Mouse (Mus musculus): ENCODE measurements around the gene Ppp2r5b. TPM values are rescaled to one million over a fixed set of nuclear protein-coding genes. Genes with fewer than 3 reads are reported as not detected.

Gene Ppp2r5b
- polyA plus RNA-seq, 1 experiment, result 3.0 TPM

DNA sequence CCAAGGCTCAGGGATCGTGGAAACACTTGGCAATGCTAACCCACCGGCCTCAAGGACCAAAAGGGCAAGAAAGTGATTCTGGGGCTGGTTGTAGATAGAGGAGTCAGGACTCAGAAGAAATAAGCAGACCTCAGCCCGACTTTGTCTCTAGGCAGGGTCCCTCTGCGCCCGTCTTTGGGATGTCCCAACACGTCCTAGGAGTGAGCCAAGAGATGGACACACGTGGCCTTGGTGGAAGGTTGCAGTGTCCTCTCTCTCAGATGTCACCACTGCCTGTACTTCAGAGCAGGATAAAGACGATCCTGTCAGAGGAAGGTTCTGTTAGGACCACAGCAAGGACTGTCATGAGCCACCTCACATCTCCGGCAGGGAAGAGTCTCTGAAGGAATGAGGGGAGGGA, 35.0 kb upstream of the Ppp2r5b start:
- Histone ChIP-seq H3K9me3 (ENCODE audit: control insufficient read depth, low read length) (no peaks in the 10 kb centered on the region), H3K27me3 (ENCODE audit: control insufficient read depth) (0 out of 2 replicates have a peak, but pooled peaks cover 4% of the 10 kb centered on the region), H3K4me3 (replicated peaks) (no peak overlapping the region), H3K36me3 (ENCODE audit: control insufficient read depth) (no peaks in the 10 kb centered on the region), H3K4me1 (ENCODE audit: control insufficient read depth) (peaks cover 36% of the 10 kb centered on the region)
- TF ChIP-seq TAL1 (IDR thresholded peaks at IDR 0.05; ENCODE audit: low read length), result no peak
- no peak for TF ChIP-seq GATA1 (IDR thresholded peaks at IDR 0.05; ENCODE audit: low read length)

DNA sequence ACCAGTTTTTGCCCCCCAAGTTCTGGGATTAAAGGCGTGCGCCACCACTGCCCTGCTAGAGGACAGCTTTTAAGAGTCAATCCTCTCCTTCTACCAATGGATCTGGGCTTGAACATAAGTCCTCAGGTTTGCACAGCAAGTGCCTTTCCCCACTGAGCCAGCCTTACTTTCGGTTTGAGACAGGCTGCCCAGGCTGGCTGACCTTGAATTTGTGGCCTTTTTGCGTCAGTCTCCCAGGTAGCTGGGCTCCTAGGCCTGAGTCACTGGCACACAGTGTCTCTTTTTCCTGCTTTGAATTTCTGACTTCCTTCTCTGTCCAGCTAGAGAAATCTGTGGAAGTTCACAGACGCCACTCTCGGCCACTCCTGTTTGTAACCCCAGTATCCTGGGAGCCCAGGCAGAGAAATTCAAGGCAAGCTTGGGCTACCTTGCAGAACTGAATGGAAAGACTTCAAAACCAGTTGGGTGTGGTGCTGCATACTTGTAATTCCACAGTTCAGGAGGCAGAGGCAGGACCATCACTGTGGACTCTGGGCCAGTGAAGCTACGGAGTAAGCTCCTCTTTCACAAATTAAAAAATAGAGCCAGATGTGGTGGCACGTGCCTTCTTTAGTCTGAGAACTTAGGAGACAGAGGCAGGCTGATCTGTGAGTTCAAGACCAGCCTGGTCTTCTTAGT, 34.3 kb upstream of the Ppp2r5b start:
- Histone ChIP-seq H3K9me3 (ENCODE audit: control insufficient read depth, low read length) (no peaks in the 10 kb centered on the region), H3K4me3 (replicated peaks) (no peak overlapping the region), H3K27me3 (ENCODE audit: control insufficient read depth) (0 out of 2 replicates have a peak, but pooled peaks cover 4% of the 10 kb centered on the region), H3K36me3 (ENCODE audit: control insufficient read depth) (no peaks in the 10 kb centered on the region; the same call in 1 of the 2 replicates), H3K4me1 (ENCODE audit: control insufficient read depth) (peaks cover 29% of the 10 kb centered on the region)
- TF ChIP-seq TAL1 (IDR thresholded peaks at IDR 0.05; ENCODE audit: low read length) (no peak), GATA1 (IDR thresholded peaks at IDR 0.05; ENCODE audit: low read length) (no peak)

DNA sequence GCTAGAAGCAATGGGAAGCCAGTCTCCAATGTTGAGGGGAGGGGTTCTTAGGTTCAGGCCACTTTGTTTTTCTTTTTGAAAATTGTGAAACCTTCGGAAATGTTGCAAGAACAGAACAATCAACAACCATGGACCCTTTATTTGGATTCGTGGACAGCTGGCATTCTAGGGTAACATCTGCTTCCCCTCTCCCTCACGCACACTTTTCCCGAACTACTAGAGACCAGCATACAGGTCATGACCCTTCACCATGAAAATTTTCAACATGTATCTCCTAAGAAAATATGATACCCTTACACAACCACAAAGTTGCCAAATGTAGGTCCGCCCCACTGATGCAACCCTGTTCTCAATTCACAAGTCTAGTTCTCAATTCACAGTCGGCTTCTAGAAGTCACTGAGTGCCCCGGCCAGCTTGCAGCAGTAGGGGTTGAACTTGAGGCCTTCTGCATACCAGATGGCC, 33.0 kb upstream of the Ppp2r5b start:
- Histone ChIP-seq H3K4me3 (replicated peaks) (no peak overlapping the region), H3K9me3 (ENCODE audit: control insufficient read depth, low read length) (no peaks in the 10 kb centered on the region), H3K4me1 (ENCODE audit: control insufficient read depth) (peaks cover 22% of the 10 kb centered on the region), H3K27me3 (ENCODE audit: control insufficient read depth) (0 out of 2 replicates have a peak, but pooled peaks cover 4% of the 10 kb centered on the region), H3K36me3 (ENCODE audit: control insufficient read depth) (no peaks in the 10 kb centered on the region; the same call in 1 of the 2 replicates)
- TF ChIP-seq GATA1 (IDR thresholded peaks at IDR 0.05; ENCODE audit: low read length) (no peak), TAL1 (IDR thresholded peaks at IDR 0.05; ENCODE audit: low read length) (no peak)

DNA sequence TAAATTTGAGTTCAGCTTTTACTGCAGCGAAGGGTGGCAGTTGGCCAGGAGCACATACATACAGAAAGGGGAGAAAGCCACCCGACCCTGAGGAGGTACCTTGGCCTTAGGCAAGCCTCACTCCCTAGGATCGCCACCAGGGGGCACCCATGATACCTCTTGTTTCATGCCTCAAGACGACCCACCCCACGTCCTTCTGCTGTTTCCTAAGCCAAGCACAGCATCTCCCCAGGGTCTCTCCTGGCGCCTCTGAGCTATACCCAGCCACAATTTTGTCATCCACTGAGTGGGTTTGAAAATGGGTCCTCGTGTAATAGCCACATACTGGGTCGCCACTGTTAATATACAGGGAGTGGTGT, 32.5 kb upstream of the Ppp2r5b start:
- no peaks in the 10 kb centered on the region; the same call in 1 of the 2 replicates for H3K36me3 ChIP-seq (ENCODE audit: control insufficient read depth)
- H3K27me3 ChIP-seq (ENCODE audit: control insufficient read depth), result 0 out of 2 replicates have a peak, but pooled peaks cover 4% of the 10 kb centered on the region
- TF ChIP-seq GATA1 (IDR thresholded peaks at IDR 0.05; ENCODE audit: low read length) (no peak), TAL1 (IDR thresholded peaks at IDR 0.05; ENCODE audit: low read length) (no peak)
- H3K9me3 ChIP-seq (ENCODE audit: control insufficient read depth, low read length), result no peaks in the 10 kb centered on the region
- no peak overlapping the region for H3K4me3 ChIP-seq (replicated peaks)
- H3K4me1 ChIP-seq (ENCODE audit: control insufficient read depth), result peaks cover 22% of the 10 kb centered on the region

DNA sequence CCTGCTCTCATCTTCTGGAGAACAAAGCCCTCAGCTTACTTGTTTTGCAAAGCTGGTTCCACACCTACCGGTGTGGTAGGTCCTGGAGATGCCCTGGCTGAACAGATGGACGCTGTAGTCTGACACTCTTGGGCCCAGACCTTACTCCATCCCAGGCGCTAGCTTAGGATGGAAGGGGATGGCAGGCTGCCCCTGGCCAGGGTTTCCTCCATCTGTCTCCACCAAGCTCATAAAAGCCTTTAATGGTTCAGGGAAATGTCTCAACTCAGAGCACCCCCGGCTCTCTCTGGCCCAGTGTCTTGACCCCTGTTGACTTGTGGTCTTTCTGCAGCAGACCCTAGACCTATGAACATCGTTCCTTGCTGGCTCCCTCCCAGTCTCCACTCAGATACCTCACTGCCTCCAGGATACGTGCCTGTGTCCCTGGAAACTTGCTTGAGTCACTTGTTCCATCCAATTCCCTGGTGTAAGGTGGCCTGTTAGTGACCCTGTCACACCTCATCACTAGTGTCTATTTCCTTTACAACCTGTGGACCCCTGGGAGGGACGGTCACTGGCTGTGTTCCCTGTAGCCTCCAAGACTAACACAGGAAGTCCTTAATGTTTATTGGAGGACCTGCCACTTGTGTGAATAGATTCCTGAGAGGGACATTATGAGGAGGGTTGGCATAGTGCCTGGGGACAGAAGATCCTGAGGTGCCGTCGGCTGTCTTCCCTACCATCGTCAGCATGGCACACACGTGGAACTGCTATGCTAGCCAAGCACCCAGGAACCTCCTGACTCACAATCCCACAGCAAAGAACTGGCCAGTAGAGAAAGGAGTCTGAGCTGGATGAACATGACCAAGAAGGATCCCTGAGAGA, 31.9 kb upstream of the Ppp2r5b start:
- TF ChIP-seq TAL1 (IDR thresholded peaks at IDR 0.05; ENCODE audit: low read length) (no peak), GATA1 (IDR thresholded peaks at IDR 0.05; ENCODE audit: low read length) (no peak)
- no peaks in the 10 kb centered on the region for H3K9me3 ChIP-seq (ENCODE audit: control insufficient read depth, low read length)
- H3K4me3 ChIP-seq (replicated peaks), result no peak overlapping the region
- no peaks in the 10 kb centered on the region; the same call in none of the 2 replicates for H3K36me3 ChIP-seq (ENCODE audit: control insufficient read depth)
- H3K27me3 ChIP-seq (ENCODE audit: control insufficient read depth), result 0 out of 2 replicates have a peak, but pooled peaks cover 4% of the 10 kb centered on the region
- H3K4me1 ChIP-seq (ENCODE audit: control insufficient read depth), result peaks cover 22% of the 10 kb centered on the region

DNA sequence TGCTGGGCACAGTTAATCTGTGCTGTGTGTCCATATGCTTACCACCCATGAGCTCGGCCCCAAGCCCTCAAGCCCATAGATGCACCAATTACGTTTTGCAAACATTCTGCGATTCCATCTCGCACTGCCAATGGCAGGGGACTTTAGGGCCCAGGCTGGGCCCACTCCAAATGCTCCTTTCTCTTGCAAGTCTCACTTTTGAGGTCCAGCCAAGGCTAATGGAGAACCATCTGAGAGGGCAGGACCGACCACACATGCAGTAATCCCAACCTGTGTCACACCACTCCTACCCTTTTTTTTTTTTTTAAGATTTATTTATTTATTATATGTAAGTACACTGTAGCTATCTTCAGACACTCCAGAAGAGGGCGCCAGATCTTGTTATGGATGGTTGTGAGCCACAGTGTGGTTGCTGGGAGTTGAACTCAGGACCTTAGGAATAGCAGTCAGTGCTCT, 30.1 kb upstream of the Ppp2r5b start:
- H3K27me3 ChIP-seq (ENCODE audit: control insufficient read depth), result 0 out of 2 replicates have a peak, but pooled peaks cover 4% of the 10 kb centered on the region
- H3K9me3 ChIP-seq (ENCODE audit: control insufficient read depth, low read length), result peaks cover 2% of the 10 kb centered on the region; the same call in 1 of the 2 replicates
- H3K36me3 ChIP-seq (ENCODE audit: control insufficient read depth), result peaks cover 15% of the 10 kb centered on the region
- H3K4me1 ChIP-seq (ENCODE audit: control insufficient read depth), result peaks cover 17% of the 10 kb centered on the region
- H3K4me3 ChIP-seq (replicated peaks), result no peak overlapping the region
- TF ChIP-seq GATA1 (IDR thresholded peaks at IDR 0.05; ENCODE audit: low read length) (no peak), TAL1 (IDR thresholded peaks at IDR 0.05; ENCODE audit: low read length) (no peak)

DNA sequence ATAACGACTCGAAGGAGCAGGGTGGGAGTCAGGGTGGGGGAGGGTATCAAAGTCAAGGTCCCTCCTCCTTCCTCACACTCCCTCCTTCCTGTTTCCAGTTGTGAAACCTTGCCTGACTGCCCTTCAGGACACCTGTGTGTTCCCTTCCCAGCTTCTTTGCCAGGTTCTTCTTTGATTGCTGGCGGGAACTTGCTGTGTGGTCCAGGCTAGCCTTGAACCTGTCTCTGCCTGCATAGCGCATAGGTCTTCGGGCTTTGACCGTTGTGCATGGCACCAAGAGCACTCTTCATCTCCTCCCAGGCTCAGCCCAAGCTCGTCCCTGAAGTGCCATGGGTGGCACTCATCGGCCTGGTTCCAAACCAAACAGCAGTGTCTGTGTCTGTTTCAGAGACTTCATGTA, 29.3 kb upstream of the Ppp2r5b start:
- H3K4me1 ChIP-seq (ENCODE audit: control insufficient read depth), result peaks cover 16% of the 10 kb centered on the region
- peaks cover 2% of the 10 kb centered on the region; the same call in 1 of the 2 replicates for H3K9me3 ChIP-seq (ENCODE audit: control insufficient read depth, low read length)
- H3K4me3 ChIP-seq (replicated peaks), result no peak overlapping the region
- H3K36me3 ChIP-seq (ENCODE audit: control insufficient read depth), result peaks cover 23% of the 10 kb centered on the region
- TF ChIP-seq GATA1 (IDR thresholded peaks at IDR 0.05; ENCODE audit: low read length) (no peak), TAL1 (IDR thresholded peaks at IDR 0.05; ENCODE audit: low read length) (no peak)
- 0 out of 2 replicates have a peak, but pooled peaks cover 4% of the 10 kb centered on the region for H3K27me3 ChIP-seq (ENCODE audit: control insufficient read depth)

DNA sequence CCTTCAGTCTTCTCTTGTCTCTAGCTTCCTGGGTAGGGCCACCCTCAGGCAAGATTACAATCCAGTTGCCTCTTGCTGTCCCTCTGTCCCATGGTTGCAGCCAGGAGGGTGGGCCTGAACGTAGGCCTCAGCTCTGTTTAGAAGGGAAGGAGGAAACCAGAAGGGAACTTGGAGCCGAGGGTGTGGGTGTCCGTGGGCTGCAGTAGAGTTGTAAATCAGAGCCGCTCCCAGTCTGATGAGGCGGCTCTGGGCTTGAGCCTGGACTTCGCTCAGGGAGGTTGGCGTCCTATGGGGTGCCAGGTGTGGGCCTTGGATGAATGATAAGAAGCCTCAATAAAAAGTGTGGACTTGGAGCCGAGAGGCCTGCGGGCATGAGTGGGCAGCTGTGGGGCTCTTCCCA, 28.5 kb upstream of the Ppp2r5b start:
- Histone ChIP-seq H3K36me3 (ENCODE audit: control insufficient read depth) (peaks cover 28% of the 10 kb centered on the region), H3K27me3 (ENCODE audit: control insufficient read depth) (0 out of 2 replicates have a peak, but pooled peaks cover 4% of the 10 kb centered on the region), H3K4me3 (replicated peaks) (peak overlapping the region; percentile 53), H3K9me3 (ENCODE audit: control insufficient read depth, low read length) (peaks cover 2% of the 10 kb centered on the region; the same call in 1 of the 2 replicates), H3K4me1 (ENCODE audit: control insufficient read depth) (peaks cover 13% of the 10 kb centered on the region)
- TF ChIP-seq TAL1 (IDR thresholded peaks at IDR 0.05; ENCODE audit: low read length) (no peak), GATA1 (IDR thresholded peaks at IDR 0.05; ENCODE audit: low read length) (no peak)

Measured in erythroblast, embryonic 14.5 days (primary cell).